Mouse (Mus musculus) liver, embryonic 15.5 days (tissue): ENCODE results near the gene Slc44a4. TPM values are rescaled to one million over a fixed set of nuclear protein-coding genes. Genes with fewer than 3 reads are reported as not detected.

Experiments used
- polyA plus RNA-seq: library from polyadenylated mRNA; unstranded; fragments of >200 nt; fragmentation: Nextera tagmentation; extraction: Ambion mirVana; gene quantifications from 2 replicates; pipeline ENCODE4 v1.2.1, GENCODE M21; 2015

Slc44a4 gene
- polyA plus RNA-seq, 1 experiment from 2014 or later: 3.1 TPM

Other genes starting within 250 kb of the Slc44a4 start
- 0.17 and 0.20 TPM in 2 replicates for gene Tnxb, start 243.9 kb upstream of the Slc44a4 start, polyA plus RNA-seq
- 9.8 and 17.1 TPM in 2 replicates for gene C4b, start 170.6 kb upstream of the Slc44a4 start, polyA plus RNA-seq
- gene Cyp21a1, start 109.9 kb upstream of the Slc44a4 start, polyA plus RNA-seq: 0.24 and 0.50 TPM in 2 replicates
- 12.0 and 14.1 TPM in 2 replicates for gene Stk19, start 77.5 kb upstream of the Slc44a4 start, polyA plus RNA-seq
- 29.8 and 31.2 TPM in 2 replicates for gene Dxo, start 77.4 kb upstream of the Slc44a4 start, polyA plus RNA-seq
- gene Skiv2l, start 64.3 kb upstream of the Slc44a4 start, polyA plus RNA-seq: 24.5 and 29.2 TPM in 2 replicates
- 45.6 and 46.7 TPM in 2 replicates for gene Nelfe, start 64.1 kb upstream of the Slc44a4 start, polyA plus RNA-seq
- gene Cfb, start 51.9 kb upstream of the Slc44a4 start, polyA plus RNA-seq: 281 and 374 TPM in 2 replicates
- 0.41 and 0.64 TPM in 2 replicates for gene Zbtb12, start 35.0 kb upstream of the Slc44a4 start, polyA plus RNA-seq
- 0.07 TPM in 1 of 2 replicates, not detected in the other for gene Gm20547, start 32.4 kb upstream of the Slc44a4 start, polyA plus RNA-seq
- gene C2, start 16.2 kb upstream of the Slc44a4 start, polyA plus RNA-seq: 25.2 and 26.5 TPM in 2 replicates
- gene Ehmt2, start 16.0 kb upstream of the Slc44a4 start, polyA plus RNA-seq: 14.6 and 15.1 TPM in 2 replicates
- 17.1 and 19.8 TPM in 2 replicates for gene Neu1, start 16.8 kb downstream of the Slc44a4 start, polyA plus RNA-seq
- 0.06 and 0.14 TPM in 2 replicates for gene Hspa1b, start 44.8 kb downstream of the Slc44a4 start, polyA plus RNA-seq
- 0.32 TPM in 1 of 2 replicates, not detected in the other for gene Gm20481, start 55.4 kb downstream of the Slc44a4 start, polyA plus RNA-seq
- gene Hspa1a, start 57.7 kb downstream of the Slc44a4 start, polyA plus RNA-seq: 0.96 and 1.6 TPM in 2 replicates
- gene Hspa1l, start 58.2 kb downstream of the Slc44a4 start, polyA plus RNA-seq: 0.25 and 0.31 TPM in 2 replicates
- 120 and 123 TPM in 2 replicates for gene Lsm2, start 67.4 kb downstream of the Slc44a4 start, polyA plus RNA-seq
- 99.0 and 133 TPM in 2 replicates for gene Vars, start 86.5 kb downstream of the Slc44a4 start, polyA plus RNA-seq
- gene Vwa7, start 102.1 kb downstream of the Slc44a4 start, polyA plus RNA-seq: 0.09 and 0.12 TPM in 2 replicates
- gene Sapcd1, start 113.5 kb downstream of the Slc44a4 start, polyA plus RNA-seq: 2.2 and 2.3 TPM in 2 replicates
- gene Msh5, start 132.3 kb downstream of the Slc44a4 start, polyA plus RNA-seq: 3.4 and 4.3 TPM in 2 replicates
- gene Clic1, start 135.5 kb downstream of the Slc44a4 start, polyA plus RNA-seq: 120 and 122 TPM in 2 replicates
- 18.6 and 22.8 TPM in 2 replicates for gene Ddah2, start 144.6 kb downstream of the Slc44a4 start, polyA plus RNA-seq
- gene Ly6g6c, start 150.9 kb downstream of the Slc44a4 start, polyA plus RNA-seq: 0.21 and 0.40 TPM in 2 replicates
- gene Mpig6b, start 151.7 kb downstream of the Slc44a4 start, polyA plus RNA-seq: 3.2 and 4.4 TPM in 2 replicates
- gene Ly6g6e, start 162.4 kb downstream of the Slc44a4 start, polyA plus RNA-seq: 0.12 and 0.26 TPM in 2 replicates
- gene Ly6g6d, start 163.6 kb downstream of the Slc44a4 start, polyA plus RNA-seq: 0.41 and 0.70 TPM in 2 replicates
- 5.1 and 7.0 TPM in 2 replicates for gene Ly6g6f, start 171.1 kb downstream of the Slc44a4 start, polyA plus RNA-seq
- gene Abhd16a, start 174.8 kb downstream of the Slc44a4 start, polyA plus RNA-seq: 50.0 and 53.2 TPM in 2 replicates
- not detected in 2 replicates for gene Ly6g5c, start 193.8 kb downstream of the Slc44a4 start, polyA plus RNA-seq
- 0.23 and 0.24 TPM in 2 replicates for gene Ly6g5b, start 201.0 kb downstream of the Slc44a4 start, polyA plus RNA-seq
- gene Gpank1, start 207.0 kb downstream of the Slc44a4 start, polyA plus RNA-seq: 12.8 and 15.5 TPM in 2 replicates
- gene Csnk2b, start 207.6 kb downstream of the Slc44a4 start, polyA plus RNA-seq: 125 TPM in 2 replicates
- 2.2 and 2.5 TPM in 2 replicates for gene D17H6S53E, start 211.9 kb downstream of the Slc44a4 start, polyA plus RNA-seq
- 853 and 907 TPM in 2 replicates for gene Apom, start 217.6 kb downstream of the Slc44a4 start, polyA plus RNA-seq
- 19.3 and 20.0 TPM in 2 replicates for gene Bag6, start 220.7 kb downstream of the Slc44a4 start, polyA plus RNA-seq